Mouse (Mus musculus): ENCODE results near the gene Fam209.

- no peak for TF ChIP-seq CHD2 (IDR thresholded peaks at IDR 0.05; ENCODE audit: low read depth, low read length)
- TF ChIP-seq HCFC1 (IDR thresholded peaks at IDR 0.05; ENCODE audit: borderline replicate concordance, insufficient read depth, low read length), result no peak
- TF ChIP-seq ZNF384 (IDR thresholded peaks at IDR 0.05; ENCODE audit: low read depth, low read length), result no peak
- no peak for TF ChIP-seq ZC3H11A (IDR thresholded peaks at IDR 0.05; ENCODE audit: borderline replicate concordance, low read depth, low read length)
- no peak for TF ChIP-seq MAFK (IDR thresholded peaks at IDR 0.05; ENCODE audit: insufficient read depth, low read depth, low read length)
Measured at GRCm38 (mm10) chr2:172430609-172431008, 41.7 kb upstream of the Fam209 start.
